Comparison of ENCODE assay signal across 9 mouse cellular contexts in genomic region chr16:7932322-7932721, GRCm38 (mm10).
DNase-seq lines count a peak whose midpoint lies in the region; ATAC-seq lines count a peak whose summit lies in the region.
"Had no signal": no experiment of that assay in that cellular context is flagged by ENCODE, and none has a peak within 500 bp of the region (broad histone marks: within the 10 kb centered on the region; RNA-seq: fewer than 3 reads in every experiment).

No protein-coding gene starts in this region.

- peak; percentile 32 for DNase-seq in forebrain, embryonic 14.5 days (ENCODE audit: low spot score)
- DNase-seq in kidney, postnatal 10 days: peak; percentile 26
- no peak for DNase-seq in kidney, adult 11 months
- DNase-seq in thymus, postnatal 4 days: peak; percentile 21
- no peak for DNase-seq in thymus, adult 18-20 months
- no peak for DNase-seq in spleen, adult 12 weeks (ENCODE audit: low spot score)
- DNase-seq: lung, adult 18-20 months had no signal

- H3K36me3 ChIP-seq in forebrain, embryonic 14.5 days (ENCODE audit: control insufficient read depth, insufficient read depth, low read length): no peaks in the 10 kb centered on the region
- H3K36me3 ChIP-seq in forebrain, embryonic 12.5 days (replicated peaks): no peaks in the 10 kb centered on the region

- no peak overlapping the region for H3K27ac ChIP-seq in forebrain, embryonic 14.5 days (ENCODE audit: low read depth, low read length)
- no peak overlapping the region for H3K27ac ChIP-seq in forebrain, embryonic 12.5 days

- no peaks in the 10 kb centered on the region for H3K4me1 ChIP-seq in forebrain, embryonic 14.5 days (ENCODE audit: control insufficient read depth, insufficient read depth, low read length)
- no peaks in the 10 kb centered on the region for H3K4me1 ChIP-seq in forebrain, embryonic 12.5 days

- H3K9ac ChIP-seq in forebrain, embryonic 14.5 days (ENCODE audit: low read length): no peak overlapping the region
- H3K9ac ChIP-seq in forebrain, embryonic 12.5 days: no peak overlapping the region

- ATAC-seq in forebrain, embryonic 14.5 days: no peak
- no peak for ATAC-seq in forebrain, embryonic 12.5 days (ENCODE audit: low FRiP score)
- ATAC-seq in erythroblast, adult 5-6 weeks (replicated peaks; ENCODE audit: low FRiP score, poor library complexity, severe bottlenecking): no peak

- H3K27me3 ChIP-seq in forebrain, embryonic 14.5 days (replicated peaks; ENCODE audit: control insufficient read depth, insufficient read depth, low read length): no peaks in the 10 kb centered on the region
- no peaks in the 10 kb centered on the region for H3K27me3 ChIP-seq in forebrain, embryonic 12.5 days

- no peak overlapping the region for H3K4me2 ChIP-seq in forebrain, embryonic 14.5 days (ENCODE audit: low read length)
- no peak overlapping the region for H3K4me2 ChIP-seq in forebrain, embryonic 12.5 days

- H3K9me3 ChIP-seq in forebrain, embryonic 14.5 days (replicated peaks; ENCODE audit: control insufficient read depth, low read length): no peaks in the 10 kb centered on the region
- H3K9me3 ChIP-seq in forebrain, embryonic 12.5 days: no peaks in the 10 kb centered on the region

- WGBS in forebrain, embryonic 14.5 days: 61% methylated on average over 4 of the region's 4 CpGs
- WGBS in forebrain, embryonic 12.5 days: 61% methylated on average over 4 of the region's 4 CpGs

- H3K4me3 ChIP-seq in forebrain, embryonic 14.5 days (ENCODE audit: low read depth, low read length): no peak overlapping the region
- H3K4me3 ChIP-seq in forebrain, embryonic 12.5 days (replicated peaks): no peak overlapping the region

Comparison
In these comparisons a context has a peak if more than half of its experiments do, and no peak if none do; other contexts are left out.
1. DNase-seq: peak in forebrain, embryonic 14.5 days (single experiment), kidney, postnatal 10 days (single experiment) and thymus, postnatal 4 days (single experiment); none in kidney, adult 11 months (single experiment), thymus, adult 18-20 months (0 of 2) and spleen, adult 12 weeks (single experiment).